Mouse (Mus musculus): ENCODE data around the gene Gm20532. TPM values are rescaled to one million over a fixed set of nuclear protein-coding genes. Genes with fewer than 3 reads are reported as not detected.

Gene Gm20532
- total RNA-seq (2014; rRNA removed) (not detected in 2 replicates), polyA plus RNA-seq (2015; fragmentation: Nextera tagmentation; extraction: Ambion mirVana) (0.25 TPM in 1 of 2 replicates, not detected in the other)

- ATAC-seq (ENCODE audit: low FRiP score) (peak; percentile 71), DNase-seq (ENCODE audit: low spot score) (peak; percentile 63)
- Histone ChIP-seq H3K4me2 (ENCODE audit: low read depth, low read length, poor library complexity, severe bottlenecking) (peak within 1 kb of the TSS; percentile 69), H3K36me3 (ENCODE audit: insufficient read depth, low read length) (no peaks in the 10 kb centered on the region), H3K27me3 (ENCODE audit: insufficient read depth, low read length) (no peaks in the 10 kb centered on the region), H3K9me3 (ENCODE audit: low read length) (no peaks in the 10 kb centered on the region), H3K4me1 (ENCODE audit: insufficient read depth, low read length) (no peaks in the 10 kb centered on the region), H3K9ac (replicated peaks; ENCODE audit: low read length, poor library complexity, severe bottlenecking) (peak within 1 kb of the TSS; percentile 77), H3K27ac (ENCODE audit: low read depth, low read length) (peak within 1 kb of the TSS; percentile 47; the same call in 1 of the 2 replicates), H3K4me3 (ENCODE audit: low read depth, low read length) (peak within 1 kb of the TSS; percentile 53)
- peak; percentile 70 for TF ChIP-seq CTCF (IDR thresholded peaks at IDR 0.05)
- under 1% methylated on average over 57 of the region's 65 CpGs for WGBS
Measured at GRCm38 (mm10) chr2:26586294-26587043, at the start of gene Gm20532. Gene Gm20532 (plus strand): TSS chr2:26586639.

- TF ChIP-seq CTCF (IDR thresholded peaks at IDR 0.05), result no peak
- WGBS, result 72% methylated on average over 2 of the region's 2 CpGs
- Histone ChIP-seq H3K9me3 (ENCODE audit: low read length) (no peaks in the 10 kb centered on the region), H3K4me2 (ENCODE audit: low read depth, low read length, poor library complexity, severe bottlenecking) (no peak overlapping the region), H3K4me1 (ENCODE audit: insufficient read depth, low read length) (0 out of 2 replicates have a peak, but pooled peaks cover 4% of the 10 kb centered on the region), H3K4me3 (ENCODE audit: low read depth, low read length) (no peak overlapping the region), H3K9ac (replicated peaks; ENCODE audit: low read length, poor library complexity, severe bottlenecking) (no peak overlapping the region), H3K27ac (ENCODE audit: low read depth, low read length) (no peak overlapping the region), H3K36me3 (ENCODE audit: insufficient read depth, low read length) (no peaks in the 10 kb centered on the region), H3K27me3 (ENCODE audit: insufficient read depth, low read length) (no peaks in the 10 kb centered on the region)
- no peak for DNase-seq (ENCODE audit: low spot score)
- no peak for ATAC-seq (ENCODE audit: low FRiP score)
Measured at GRCm38 (mm10) chr2:26539516-26539915, 46.9 kb upstream of the Gm20532 start.

GRCm38 (mm10) chr2:26540721-26541120 lies 45.7 kb upstream of the Gm20532 start:
- H3K9ac ChIP-seq (replicated peaks; ENCODE audit: low read length, poor library complexity, severe bottlenecking), result no peak overlapping the region
- 21% methylated on average over 7 of the region's 7 CpGs for WGBS
- H3K9me3 ChIP-seq (ENCODE audit: low read length), result no peaks in the 10 kb centered on the region
- no peak for TF ChIP-seq CTCF (IDR thresholded peaks at IDR 0.05)
- H3K27ac ChIP-seq (ENCODE audit: low read depth, low read length), result peak overlapping the region; percentile 43; the same call in 1 of the 2 replicates
- ATAC-seq (ENCODE audit: low FRiP score), result no peak
- H3K4me3 ChIP-seq (ENCODE audit: low read depth, low read length), result no peak overlapping the region
- 0 out of 2 replicates have a peak, but pooled peaks cover 4% of the 10 kb centered on the region for H3K4me1 ChIP-seq (ENCODE audit: insufficient read depth, low read length)
- H3K27me3 ChIP-seq (ENCODE audit: insufficient read depth, low read length), result no peaks in the 10 kb centered on the region
- H3K36me3 ChIP-seq (ENCODE audit: insufficient read depth, low read length), result no peaks in the 10 kb centered on the region
- no peak for DNase-seq (ENCODE audit: low spot score)
- H3K4me2 ChIP-seq (ENCODE audit: low read depth, low read length, poor library complexity, severe bottlenecking), result no peak overlapping the region

GRCm38 (mm10) chr2:26541258-26541910 lies 45.1 kb upstream of the Gm20532 start:
- Histone ChIP-seq H3K36me3 (ENCODE audit: insufficient read depth, low read length) (no peaks in the 10 kb centered on the region), H3K27me3 (ENCODE audit: insufficient read depth, low read length) (no peaks in the 10 kb centered on the region), H3K27ac (ENCODE audit: low read depth, low read length) (no peak overlapping the region), H3K4me1 (ENCODE audit: insufficient read depth, low read length) (0 out of 2 replicates have a peak, but pooled peaks cover 4% of the 10 kb centered on the region), H3K4me2 (ENCODE audit: low read depth, low read length, poor library complexity, severe bottlenecking) (no peak overlapping the region), H3K4me3 (ENCODE audit: low read depth, low read length) (no peak overlapping the region), H3K9ac (replicated peaks; ENCODE audit: low read length, poor library complexity, severe bottlenecking) (no peak overlapping the region), H3K9me3 (ENCODE audit: low read length) (no peaks in the 10 kb centered on the region)
- ATAC-seq (ENCODE audit: low FRiP score) (peak; percentile 72), DNase-seq (ENCODE audit: low spot score) (peak; percentile 62)
- no peak for TF ChIP-seq CTCF (IDR thresholded peaks at IDR 0.05)
- WGBS, result 35% methylated on average over 9 of the region's 9 CpGs

- no peaks in the 10 kb centered on the region for H3K36me3 ChIP-seq (ENCODE audit: insufficient read depth, low read length)
- no peak for ATAC-seq (ENCODE audit: low FRiP score)
- H3K4me3 ChIP-seq (ENCODE audit: low read depth, low read length), result no peak overlapping the region
- H3K9ac ChIP-seq (replicated peaks; ENCODE audit: low read length, poor library complexity, severe bottlenecking), result no peak overlapping the region
- no peak overlapping the region for H3K4me2 ChIP-seq (ENCODE audit: low read depth, low read length, poor library complexity, severe bottlenecking)
- no peaks in the 10 kb centered on the region for H3K9me3 ChIP-seq (ENCODE audit: low read length)
- H3K27me3 ChIP-seq (ENCODE audit: insufficient read depth, low read length), result no peaks in the 10 kb centered on the region
- no peak overlapping the region for H3K27ac ChIP-seq (ENCODE audit: low read depth, low read length)
- DNase-seq (ENCODE audit: low spot score), result no peak
- no peak for TF ChIP-seq CTCF (IDR thresholded peaks at IDR 0.05)
- 0 out of 2 replicates have a peak, but pooled peaks cover 7% of the 10 kb centered on the region for H3K4me1 ChIP-seq (ENCODE audit: insufficient read depth, low read length)
- WGBS, result 78% methylated on average over 4 of the region's 4 CpGs
Measured at GRCm38 (mm10) chr2:26543155-26543554, 43.3 kb upstream of the Gm20532 start.

GRCm38 (mm10) chr2:26543768-26544167 lies 42.7 kb upstream of the Gm20532 start:
- H3K27me3 ChIP-seq (ENCODE audit: insufficient read depth, low read length), result no peaks in the 10 kb centered on the region
- H3K4me1 ChIP-seq (ENCODE audit: insufficient read depth, low read length), result 0 out of 2 replicates have a peak, but pooled peaks cover 7% of the 10 kb centered on the region
- TF ChIP-seq CTCF (IDR thresholded peaks at IDR 0.05), result no peak
- H3K4me2 ChIP-seq (ENCODE audit: low read depth, low read length, poor library complexity, severe bottlenecking), result no peak overlapping the region
- DNase-seq (ENCODE audit: low spot score), result no peak
- H3K36me3 ChIP-seq (ENCODE audit: insufficient read depth, low read length), result no peaks in the 10 kb centered on the region
- H3K9me3 ChIP-seq (ENCODE audit: low read length), result no peaks in the 10 kb centered on the region
- WGBS, result 91% methylated on average over 8 of the region's 8 CpGs
- no peak overlapping the region for H3K4me3 ChIP-seq (ENCODE audit: low read depth, low read length)
- H3K9ac ChIP-seq (replicated peaks; ENCODE audit: low read length, poor library complexity, severe bottlenecking), result no peak overlapping the region
- H3K27ac ChIP-seq (ENCODE audit: low read depth, low read length), result no peak overlapping the region
- no peak for ATAC-seq (ENCODE audit: low FRiP score)

Data from midbrain, postnatal 0 days (tissue).